Mouse (Mus musculus): ENCODE results near the gene Prtg.

- TF ChIP-seq GATA1 (IDR thresholded peaks at IDR 0.05; ENCODE audit: low read length) (no peak), TAL1 (IDR thresholded peaks at IDR 0.05; ENCODE audit: low read length) (no peak)
These were observed 124.6 kb downstream of the Prtg start for GRCm38 (mm10) chr9:72931166-72931790.
